Mouse (Mus musculus): Measurements from ENCODE around the gene Ifit3. TPM values are rescaled to one million over a fixed set of nuclear protein-coding genes. Genes with fewer than 3 reads are reported as not detected.
"Not testable (repeated sequence)": the region's sequence is repeated elsewhere in the genome, so short reads cannot be mapped to it uniquely, and the experiment has no call there.

The Ifit3 gene
- polyA plus RNA-seq, 1 experiment from 2014 or later, result 0.98 TPM

- ATAC-seq (replicated peaks; ENCODE audit: insufficient number of reproducible peaks, insufficient read depth, low FRiP score, low read depth), result no peak
- peaks cover 10% of the 10 kb centered on the region for H3K4me1 ChIP-seq (replicated peaks)
- whole genome bisulfite sequencing, result 89% methylated on average over 1 of the region's 1 CpGs
- no peaks in the 10 kb centered on the region for H3K9me3 ChIP-seq (replicated peaks)
- H3K27ac ChIP-seq, result no peak overlapping the region
- no peaks in the 10 kb centered on the region for H3K27me3 ChIP-seq
- H3K36me3 ChIP-seq, result no peaks in the 10 kb centered on the region
- H3K4me3 ChIP-seq, result no peak overlapping the region
- H3K9ac ChIP-seq, result no peak overlapping the region
- H3K4me2 ChIP-seq, result no peak overlapping the region
Measured at GRCm38 (mm10) chr19:34566178-34566784, 17.1 kb upstream of the Ifit3 start.

GRCm38 (mm10) chr19:34568988-34569895 lies 14.1 kb upstream of the Ifit3 start:
- Histone ChIP-seq H3K27ac (no peak overlapping the region), H3K9me3 (replicated peaks) (no peaks in the 10 kb centered on the region), H3K4me1 (replicated peaks) (peaks cover 10% of the 10 kb centered on the region), H3K36me3 (no peaks in the 10 kb centered on the region), H3K4me2 (no peak overlapping the region), H3K9ac (no peak overlapping the region), H3K27me3 (no peaks in the 10 kb centered on the region), H3K4me3 (no peak overlapping the region)
- WGBS, result 69% methylated on average over 7 of the region's 7 CpGs
- ATAC-seq (replicated peaks; ENCODE audit: insufficient number of reproducible peaks, insufficient read depth, low FRiP score, low read depth), result no peak

- H3K4me1 ChIP-seq (replicated peaks), result peaks cover 10% of the 10 kb centered on the region
- no peaks in the 10 kb centered on the region for H3K9me3 ChIP-seq (replicated peaks)
- no peak overlapping the region for H3K4me3 ChIP-seq
- no peaks in the 10 kb centered on the region for H3K36me3 ChIP-seq
- H3K4me2 ChIP-seq, result no peak overlapping the region
- 54% methylated on average over 4 of the region's 4 CpGs for WGBS
- no peak overlapping the region for H3K27ac ChIP-seq
- ATAC-seq (replicated peaks; ENCODE audit: insufficient number of reproducible peaks, insufficient read depth, low FRiP score, low read depth), result no peak
- no peaks in the 10 kb centered on the region for H3K27me3 ChIP-seq
- no peak overlapping the region for H3K9ac ChIP-seq
Measured at GRCm38 (mm10) chr19:34569896-34570476, 13.3 kb upstream of the Ifit3 start.

- no peaks in the 10 kb centered on the region for H3K9me3 ChIP-seq (replicated peaks)
- no peak overlapping the region for H3K9ac ChIP-seq
- 93% methylated on average over 1 of the region's 1 CpGs for WGBS
- H3K27ac ChIP-seq, result no peak overlapping the region
- H3K4me3 ChIP-seq, result no peak overlapping the region
- no peak for ATAC-seq (replicated peaks; ENCODE audit: insufficient number of reproducible peaks, insufficient read depth, low FRiP score, low read depth)
- H3K4me2 ChIP-seq, result no peak overlapping the region
- H3K36me3 ChIP-seq, result no peaks in the 10 kb centered on the region
- H3K4me1 ChIP-seq (replicated peaks), result peaks cover 10% of the 10 kb centered on the region
- H3K27me3 ChIP-seq, result no peaks in the 10 kb centered on the region
Measured at GRCm38 (mm10) chr19:34571080-34571479, 12.3 kb upstream of the Ifit3 start.

- H3K27me3 ChIP-seq, result no peaks in the 10 kb centered on the region
- no peak for ATAC-seq (replicated peaks; ENCODE audit: insufficient number of reproducible peaks, insufficient read depth, low FRiP score, low read depth)
Measured at GRCm38 (mm10) chr19:34573650-34574049, 9.7 kb upstream of the Ifit3 start.

GRCm38 (mm10) chr19:34577121-34577520 lies 6.2 kb upstream of the Ifit3 start:
- H3K4me2 ChIP-seq, result no peak overlapping the region
- H3K36me3 ChIP-seq, result no peaks in the 10 kb centered on the region
- H3K27ac ChIP-seq, result no peak overlapping the region
- H3K9me3 ChIP-seq (replicated peaks), result no peaks in the 10 kb centered on the region
- H3K9ac ChIP-seq, result no peak overlapping the region
- no peaks in the 10 kb centered on the region for H3K27me3 ChIP-seq
- no peak for ATAC-seq (replicated peaks; ENCODE audit: insufficient number of reproducible peaks, insufficient read depth, low FRiP score, low read depth)
- H3K4me3 ChIP-seq, result no peak overlapping the region
- 55% methylated on average over 1 of the region's 1 CpGs for WGBS
- H3K4me1 ChIP-seq (replicated peaks), result no peaks in the 10 kb centered on the region

More at GRCm38 (mm10) chr19:34573650-34574049, 9.7 kb upstream of the Ifit3 start:
- Histone ChIP-seq H3K9me3 (replicated peaks) (no peaks in the 10 kb centered on the region), H3K4me2 (no peak overlapping the region), H3K4me1 (replicated peaks) (peaks cover 10% of the 10 kb centered on the region), H3K27ac (no peak overlapping the region), H3K9ac (no peak overlapping the region), H3K4me3 (no peak overlapping the region), H3K36me3 (no peaks in the 10 kb centered on the region)
- WGBS, result 92% methylated on average over 5 of the region's 5 CpGs

- H3K36me3 ChIP-seq; H3K27ac ChIP-seq; H3K9me3 ChIP-seq (replicated peaks); H3K4me3 ChIP-seq; H3K4me1 ChIP-seq (replicated peaks); ATAC-seq (replicated peaks; ENCODE audit: insufficient number of reproducible peaks, insufficient read depth, low FRiP score, low read depth); H3K27me3 ChIP-seq; H3K9ac ChIP-seq; H3K4me2 ChIP-seq: not testable (repeated sequence)
- 81% methylated on average over 2 of the region's 2 CpGs for WGBS
Measured at GRCm38 (mm10) chr19:34582696-34583095, 635 bp upstream of the Ifit3 start.

- not testable (repeated sequence) for H3K36me3 ChIP-seq; H3K9me3 ChIP-seq (replicated peaks); H3K4me2 ChIP-seq; H3K27me3 ChIP-seq; H3K27ac ChIP-seq; ATAC-seq (replicated peaks; ENCODE audit: insufficient number of reproducible peaks, insufficient read depth, low FRiP score, low read depth); H3K4me1 ChIP-seq (replicated peaks); H3K9ac ChIP-seq; H3K4me3 ChIP-seq
- WGBS, result 64% methylated on average over 5 of the region's 5 CpGs
Measured at GRCm38 (mm10) chr19:34585740-34586458, 2.6 kb downstream of the Ifit3 start.

GRCm38 (mm10) chr19:34587898-34588692 lies 4.8 kb downstream of the Ifit3 start:
- not testable (repeated sequence) for H3K27me3 ChIP-seq; H3K9me3 ChIP-seq (replicated peaks); H3K36me3 ChIP-seq; H3K4me1 ChIP-seq (replicated peaks); H3K4me2 ChIP-seq; ATAC-seq (replicated peaks; ENCODE audit: insufficient number of reproducible peaks, insufficient read depth, low FRiP score, low read depth); H3K4me3 ChIP-seq; H3K27ac ChIP-seq; H3K9ac ChIP-seq
- 61% methylated on average over 7 of the region's 12 CpGs for WGBS

GRCm38 (mm10) chr19:34588959-34589358 lies 5.6 kb downstream of the Ifit3 start:
- Histone ChIP-seq H3K9ac (no peak overlapping the region), H3K27ac (no peak overlapping the region), H3K36me3 (no peaks in the 10 kb centered on the region), H3K9me3 (replicated peaks) (no peaks in the 10 kb centered on the region), H3K4me1 (replicated peaks) (0 out of 2 replicates have a peak, but pooled peaks cover 2% of the 10 kb centered on the region), H3K4me3 (no peak overlapping the region), H3K4me2 (no peak overlapping the region), H3K27me3 (no peaks in the 10 kb centered on the region)
- ATAC-seq (replicated peaks; ENCODE audit: insufficient number of reproducible peaks, insufficient read depth, low FRiP score, low read depth), result no peak
